Mouse (Mus musculus) MEL (cell line): ENCODE results near the gene Tesk2. TPM values are rescaled to one million over a fixed set of nuclear protein-coding genes. Genes with fewer than 3 reads are reported as not detected.

ENCODE experiments used
- DNase-seq: peaks from one replicate; pipeline ENCODE4 v3.0.0; 2011; ENCODE audit warnings: low read depth, low spot score
- H3K27ac ChIP-seq: 2 replicates; pipeline ENCODE4 v1.5.1; 2012; ENCODE audit warnings: low read depth, mild to moderate bottlenecking, control low read depth, low read length, moderate library complexity; ENCODE audit not compliant: control insufficient read depth
- H3K27me3 ChIP-seq, 2 experiments: fragments of 150-350 bp in 1 of 2; sonication (generic) in 1 of 2; 2 replicates each; pipeline ENCODE4 v1.6.1; 2012; ENCODE audit warnings: low read length in 2 of 2, mild to moderate bottlenecking in 2 of 2, improper control_type of control experiment in 1 of 2, moderate library complexity in 1 of 2; ENCODE audit not compliant: insufficient read depth in 2 of 2, control insufficient read depth in 1 of 2
- H3K36me3 ChIP-seq, 2 experiments: 2 replicates each; pipeline ENCODE4 v1.6.1; 2012 to 2014; ENCODE audit warnings: low read length in 2 of 2, improper control_type of control experiment in 1 of 2, inconsistent platforms in 1 of 2, mild to moderate bottlenecking in 1 of 2; ENCODE audit not compliant: insufficient read depth in 2 of 2, control insufficient read depth in 1 of 2
- H3K4me1 ChIP-seq, 2 experiments: fragments of 150-350 bp in 1 of 2; sonication (generic) in 1 of 2; 2 replicates each; pipeline ENCODE4 v1.6.1; 2012; ENCODE audit warnings: low read length in 2 of 2, improper control_type of control experiment in 1 of 2, mild to moderate bottlenecking in 1 of 2; ENCODE audit not compliant: insufficient read depth in 2 of 2, control insufficient read depth in 1 of 2
- H3K4me3 ChIP-seq, 2 experiments: fragments of 150-350 bp in 1 of 2; sonication (generic) in 1 of 2; 2 replicates each; pipeline ENCODE4 v1.5.1; 2012; ENCODE audit warnings: low read depth in 2 of 2, low read length in 2 of 2, mild to moderate bottlenecking in 2 of 2, moderate library complexity in 2 of 2, control low read depth in 1 of 2, improper control_type of control experiment in 1 of 2; ENCODE audit not compliant: control insufficient read depth in 1 of 2, insufficient read depth in 1 of 2
- H3K79me2 ChIP-seq: 2 replicates; pipeline ENCODE4 v1.6.1; 2012; ENCODE audit warnings: mild to moderate bottlenecking, low read length, moderate library complexity; ENCODE audit not compliant: control insufficient read depth, poor library complexity, insufficient read depth
- H3K9ac ChIP-seq: 2 replicates; pipeline ENCODE4 v1.6.1; 2012; ENCODE audit warnings: low read depth, mild to moderate bottlenecking, control low read depth, low read length, moderate library complexity; ENCODE audit not compliant: control insufficient read depth, poor library complexity, severe bottlenecking
- H3K9me3 ChIP-seq: fragments of 150-350 bp; sonication (generic); replicated peaks from 2 replicates; pipeline ENCODE4 v1.6.1; 2012; ENCODE audit warnings: mild to moderate bottlenecking, low read length, improper control_type of control experiment, moderate library complexity; ENCODE audit not compliant: insufficient read depth
- CHD1 ChIP-seq: IDR thresholded peaks from 2 replicates; pipeline ENCODE4 v1.6.1; 2012; ENCODE audit warnings: low read depth, mild to moderate bottlenecking, inconsistent platforms, low read length, improper control_type of control experiment
- E2F4 ChIP-seq: IDR thresholded peaks from 2 replicates; pipeline ENCODE4 v1.6.1; 2011; ENCODE audit warnings: low read depth, low read length, improper control_type of control experiment, borderline replicate concordance
- ELF1 ChIP-seq: IDR thresholded peaks from 2 replicates; pipeline ENCODE4 v1.6.1; 2014; ENCODE audit warnings: low read depth, mild to moderate bottlenecking, inconsistent platforms, low read length, improper control_type of control experiment, moderate library complexity
- EP300 ChIP-seq, 2 experiments: IDR thresholded peaks; 2 replicates each; pipeline ENCODE4 v1.6.1; 2011; ENCODE audit warnings: improper control_type of control experiment in 2 of 2, low read length in 2 of 2, low read depth in 1 of 2, mild to moderate bottlenecking in 1 of 2
- HCFC1 ChIP-seq: IDR thresholded peaks from 2 replicates; pipeline ENCODE4 v1.6.1; 2012; ENCODE audit warnings: low read depth, mild to moderate bottlenecking, inconsistent platforms, low read length, improper control_type of control experiment, moderate library complexity
- MAFK ChIP-seq: IDR thresholded peaks from 2 replicates; pipeline ENCODE4 v1.6.1; 2011; ENCODE audit warnings: low read depth, mild to moderate bottlenecking, low read length, improper control_type of control experiment, borderline replicate concordance
- MAX ChIP-seq: IDR thresholded peaks from 2 replicates; pipeline ENCODE4 v1.6.1; 2011; ENCODE audit warnings: low read length, improper control_type of control experiment
- MAZ ChIP-seq: IDR thresholded peaks from 2 replicates; pipeline ENCODE4 v1.6.1; 2012; ENCODE audit warnings: low read depth, mild to moderate bottlenecking, inconsistent platforms, low read length, improper control_type of control experiment
- MEF2A ChIP-seq: IDR thresholded peaks from 2 replicates; pipeline ENCODE4 v1.6.1; 2014; ENCODE audit warnings: low read depth, mild to moderate bottlenecking, inconsistent platforms, low read length, improper control_type of control experiment; ENCODE audit not compliant: poor library complexity, insufficient replicate concordance, severe bottlenecking; ENCODE audit errors: extremely low read depth
- NELFE ChIP-seq: IDR thresholded peaks from 2 replicates; pipeline ENCODE4 v1.6.1; 2011; ENCODE audit warnings: low read depth, low read length, improper control_type of control experiment
- RCOR1 ChIP-seq: IDR thresholded peaks from 2 replicates; pipeline ENCODE4 v1.6.1; 2012; ENCODE audit warnings: low read depth, mild to moderate bottlenecking, inconsistent platforms, low read length, improper control_type of control experiment
- SIN3A ChIP-seq: IDR thresholded peaks from 2 replicates; pipeline ENCODE4 v1.6.1; 2012; ENCODE audit warnings: low read length, improper control_type of control experiment, inconsistent platforms
- TAL1 ChIP-seq: IDR thresholded peaks from 2 replicates; pipeline ENCODE4 v1.6.1; 2012; ENCODE audit warnings: mild to moderate bottlenecking, inconsistent platforms, low read length, moderate library complexity, mixed read lengths
- TCF12 ChIP-seq: IDR thresholded peaks from 2 replicates; pipeline ENCODE4 v1.6.1; 2014; ENCODE audit warnings: low read depth, mild to moderate bottlenecking, inconsistent platforms, low read length, improper control_type of control experiment, moderate library complexity
- USF1 ChIP-seq: IDR thresholded peaks from 2 replicates; pipeline ENCODE4 v1.6.1; 2014; ENCODE audit warnings: low read depth, mild to moderate bottlenecking, inconsistent platforms, low read length, improper control_type of control experiment, moderate library complexity
- USF2 ChIP-seq, 2 experiments: IDR thresholded peaks; 2 replicates each; pipeline ENCODE4 v1.6.1; 2011 to 2012; ENCODE audit warnings: improper control_type of control experiment in 2 of 2, low read length in 2 of 2, borderline replicate concordance in 1 of 2, inconsistent platforms in 1 of 2, low read depth in 1 of 2, mild to moderate bottlenecking in 1 of 2; ENCODE audit not compliant: insufficient read depth in 1 of 2
- ZC3H11A ChIP-seq: IDR thresholded peaks from 2 replicates; pipeline ENCODE4 v1.6.1; 2012; ENCODE audit warnings: low read depth, mild to moderate bottlenecking, inconsistent platforms, low read length, improper control_type of control experiment
- ZKSCAN1 ChIP-seq: IDR thresholded peaks from 2 replicates; pipeline ENCODE4 v1.6.1; 2012; ENCODE audit warnings: low read depth, mild to moderate bottlenecking, inconsistent platforms, low read length, improper control_type of control experiment, moderate library complexity
- ZMIZ1 ChIP-seq: IDR thresholded peaks from 2 replicates; pipeline ENCODE4 v1.6.1; 2012; ENCODE audit warnings: low read depth, mild to moderate bottlenecking, inconsistent platforms, low read length, improper control_type of control experiment, moderate library complexity
- polyA plus RNA-seq, 2 experiments: library from polyadenylated mRNA; stranded (reverse) in 1 of 2; unstranded in 1 of 2; fragments of >175 nt in 1 of 2; fragments of >200 nt in 1 of 2; gene quantifications; 2 replicates each; pipeline versions ENCODE4 v1.2.1 to v1.2.4; 2012; ENCODE audit warnings: low replicate concordance in 2 of 2, low read depth in 1 of 2; ENCODE audit not compliant: insufficient read length in 2 of 2, insufficient read depth in 1 of 2, missing spikeins in 1 of 2
- total RNA-seq: library from RNA; depleted of rRNA; stranded (reverse); fragments of 300-350 nt; gene quantifications from 2 replicates; pipeline ENCODE4 v1.2.3, GENCODE M21; 2012

Gene Tesk2
- total and polyA plus RNA-seq, 3 experiments = 2.3 to 3.3 TPM; not detected in 1

DNA sequence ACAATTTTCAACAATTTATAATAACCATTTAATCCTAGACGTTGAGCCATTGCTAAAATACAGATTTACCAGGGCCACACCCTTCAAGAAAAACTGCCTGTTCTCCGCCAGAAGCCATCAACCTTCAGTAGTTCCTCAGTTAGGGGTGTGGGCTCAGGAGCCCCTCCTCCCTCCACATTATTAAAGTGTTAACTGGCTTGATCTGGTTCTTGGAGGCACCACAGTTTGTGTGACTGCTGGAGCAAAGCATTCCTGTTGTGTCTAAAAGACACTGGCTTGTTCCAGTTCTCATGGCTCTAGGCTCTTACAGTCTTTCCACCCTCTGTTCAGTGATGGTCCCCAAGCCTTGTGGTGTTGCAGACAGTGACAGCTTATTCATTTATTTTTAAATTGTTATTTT is 59.8 kb downstream of the Tesk2 start:
- Histone ChIP-seq H3K27me3 (no peaks in the 10 kb centered on the region; a peak in 1 of 4 replicates), H3K79me2 (no peaks in the 10 kb centered on the region), H3K36me3 (no peaks in the 10 kb centered on the region), H3K9me3 (no peaks in the 10 kb centered on the region), H3K27ac (no peak overlapping the region), H3K4me1 (no peaks in the 10 kb centered on the region), H3K4me3 (no peak overlapping the region), H3K9ac (no peak overlapping the region)
- TF ChIP-seq TCF12 = no peak
- no peak for DNase-seq

DNA sequence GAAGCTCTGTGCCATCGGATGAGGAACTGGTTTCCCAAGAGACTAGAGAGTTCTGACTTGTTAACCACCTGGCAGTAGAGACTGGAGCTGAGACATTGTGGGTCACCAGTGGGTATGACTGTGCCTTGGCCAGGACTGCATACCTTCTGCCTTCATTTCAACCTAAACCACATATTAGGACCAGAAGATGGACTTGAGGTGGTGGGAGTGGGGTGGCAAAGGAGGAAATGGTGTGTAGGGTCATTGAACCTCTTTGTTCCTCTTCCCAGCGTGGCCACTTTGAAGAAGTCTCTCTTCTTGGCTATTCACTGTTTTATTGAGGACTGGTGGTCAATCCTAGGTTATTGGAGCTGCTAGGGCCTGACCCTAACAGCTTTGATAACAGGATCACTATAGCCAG is 60.6 kb downstream of the Tesk2 start:
- no peaks in the 10 kb centered on the region for H3K9me3 ChIP-seq
- no peaks in the 10 kb centered on the region for H3K4me1 ChIP-seq
- TF ChIP-seq RCOR1 = no peak
- no peak for TF ChIP-seq ELF1
- TF ChIP-seq MAX = no peak
- TF ChIP-seq CHD1 = no peak
- TF ChIP-seq MEF2A = no peak
- TF ChIP-seq E2F4 = no peak
- no peak for TF ChIP-seq EP300 (IDR thresholded peaks at IDR 0.05; ENCODE audit: low read depth in 1 of 2, low read length in 2 of 2)
- no peak for TF ChIP-seq NELFE
- TF ChIP-seq SIN3A = no peak
- TF ChIP-seq MAZ = no peak
- TF ChIP-seq ZKSCAN1 = no peak
- TF ChIP-seq TAL1 = no peak
- no peak for TF ChIP-seq USF1
- TF ChIP-seq USF2 (IDR thresholded peaks at IDR 0.05; ENCODE audit: borderline replicate concordance in 1 of 2, insufficient read depth in 1 of 2, low read depth in 1 of 2, low read length in 2 of 2) = no peak
- no peak for TF ChIP-seq HCFC1
- TF ChIP-seq MAFK = no peak
- no peak for TF ChIP-seq ZC3H11A
- no peak for TF ChIP-seq TCF12
- no peak for TF ChIP-seq ZMIZ1
- H3K27me3 ChIP-seq = no peaks in the 10 kb centered on the region; a peak in 1 of 4 replicates
- no peak overlapping the region for H3K27ac ChIP-seq
- H3K79me2 ChIP-seq = no peaks in the 10 kb centered on the region
- H3K36me3 ChIP-seq = no peaks in the 10 kb centered on the region
- no peak overlapping the region for H3K9ac ChIP-seq
- no peak overlapping the region for H3K4me3 ChIP-seq
- DNase-seq = no peak
